Mouse (Mus musculus) B cell, adult 62 days (primary cell): Measurements from ENCODE around the gene Zfp60. TPM values are rescaled to one million over a fixed set of nuclear protein-coding genes. Genes with fewer than 3 reads are reported as not detected.

Experiments used
- total RNA-seq: library from RNA; stranded (reverse); gene quantifications from 4 replicates; pipeline ENCODE4 v1.2.4, GENCODE M21; 2023

Zfp60 gene
- total RNA-seq: 12.1 to 15.1 TPM (median 13.4 TPM) in 4 replicates

DNA sequence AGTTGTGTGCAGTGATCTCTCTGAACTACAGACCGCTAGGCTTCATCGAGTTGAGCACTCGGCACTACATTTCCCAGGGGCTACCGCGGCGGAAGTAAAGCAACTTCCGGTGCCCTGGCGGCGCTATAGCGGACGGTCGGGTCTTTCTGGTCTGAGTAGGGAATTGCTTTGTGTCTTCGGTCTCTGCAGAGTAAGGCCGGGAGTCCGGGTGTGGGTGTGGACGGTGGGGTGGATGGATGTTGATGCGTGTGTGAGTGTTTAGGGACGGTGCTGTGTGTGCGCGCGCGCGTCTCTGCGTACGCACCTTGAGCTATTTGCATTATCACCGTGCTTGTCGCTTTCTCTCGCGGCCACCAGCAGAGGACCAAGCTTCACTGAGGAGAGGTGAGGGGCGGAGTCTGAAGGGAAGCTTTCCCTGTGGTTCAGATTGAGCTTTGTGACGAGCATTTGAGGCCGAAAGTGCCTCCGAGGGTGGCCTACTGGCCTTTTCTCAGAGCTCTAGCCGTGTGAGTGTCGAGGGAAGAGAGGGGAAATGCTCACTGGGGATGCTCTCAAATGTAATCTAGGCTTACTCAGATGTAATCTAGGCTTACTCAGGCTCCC, at the start of gene Zfp60:
Gene Zfp60 (plus strand): TSS at position 109 of the 603 bp plus-strand sequence.

GRCm38 (mm10) chr7:27688815-27689612, 42.2 kb upstream of the Zfp60 start, which contains the start of gene Zfp607b:
Gene Zfp607b (plus strand): TSS chr7:27689340.

Other genes starting within 250 kb of the Zfp60 start
- gene Sertad1, start 244.5 kb upstream of the Zfp60 start, total RNA-seq: 32.1 to 39.2 TPM (median 35.5 TPM) in 4 replicates
- 0.18 to 0.44 TPM (median 0.29 TPM) in 3 of 4 replicates, not detected in the other for gene Prx, start 232.1 kb upstream of the Zfp60 start, total RNA-seq
- not detected in 4 replicates for gene Hipk4, start 208.1 kb upstream of the Zfp60 start, total RNA-seq
- 64.7 to 72.8 TPM (median 66.9 TPM) in 4 replicates for gene Pld3, start 178.2 kb upstream of the Zfp60 start, total RNA-seq
- gene 2310022A10Rik, start 178.2 kb upstream of the Zfp60 start, total RNA-seq: 22.1 to 29.3 TPM (median 26.5 TPM) in 4 replicates
- 95.6 to 114 TPM (median 104 TPM) in 4 replicates for gene Akt2, start 139.8 kb upstream of the Zfp60 start, total RNA-seq
- not detected in 4 replicates for gene Ttc9b, start 77.5 kb upstream of the Zfp60 start, total RNA-seq
- gene Map3k10, start 56.8 kb upstream of the Zfp60 start, total RNA-seq: 12.2 to 17.9 TPM (median 13.6 TPM) in 4 replicates
- 1.1 to 2.5 TPM (median 1.9 TPM) in 4 replicates for gene Zfp607b, start 42.0 kb upstream of the Zfp60 start, total RNA-seq
- gene Zfp626, start 75.8 kb downstream of the Zfp60 start, total RNA-seq: 6.9 to 10.4 TPM (median 8.6 TPM) in 4 replicates
- 4.0 to 5.8 TPM (median 4.9 TPM) in 4 replicates for gene Zfp59, start 107.2 kb downstream of the Zfp60 start, total RNA-seq
- gene Zfp607a, start 126.1 kb downstream of the Zfp60 start, total RNA-seq: 9.4 to 13.2 TPM (median 11.6 TPM) in 4 replicates
- gene Zfp974, start 198.1 kb downstream of the Zfp60 start, total RNA-seq: 11.9 to 16.6 TPM (median 13.5 TPM) in 4 replicates
- 9.1 to 11.1 TPM (median 10.4 TPM) in 4 replicates for gene Zfp780b, start 247.8 kb downstream of the Zfp60 start, total RNA-seq